Mouse (Mus musculus) embryonic facial prominence, embryonic 15.5 days (tissue): ENCODE data around the gene Jph2. TPM values are rescaled to one million over a fixed set of nuclear protein-coding genes. Genes with fewer than 3 reads are reported as not detected.
A peak's percentile ranks its signal among the peaks of the same experiment; 100 is the strongest.

Experiments
- ATAC-seq: fragments of 200-750 bp; cut with Nextera tagmentation; 2 replicates; pipeline ENCODE4 v1.8.0; 2017; ENCODE audit warnings: low read depth, moderate TSS enrichment; ENCODE audit not compliant: insufficient number of reproducible peaks, low FRiP score, low TSS enrichment
- H3K27ac ChIP-seq: fragments of 300-500 bp; sonication (generic); replicated peaks from 2 replicates; pipeline ENCODE4 v1.5.1; 2015; ENCODE audit warnings: mild to moderate bottlenecking, inconsistent platforms
- H3K27me3 ChIP-seq: fragments of 300-500 bp; sonication (generic); 2 replicates; pipeline ENCODE4 v1.6.1; 2015; ENCODE audit warnings: inconsistent platforms
- H3K36me3 ChIP-seq: fragments of 300-500 bp; sonication (generic); 2 replicates; pipeline ENCODE4 v1.6.1; 2015; ENCODE audit warnings: mild to moderate bottlenecking, inconsistent platforms
- H3K4me1 ChIP-seq: fragments of 300-500 bp; sonication (generic); 2 replicates; pipeline ENCODE4 v1.6.1; 2015; ENCODE audit warnings: inconsistent platforms
- H3K4me2 ChIP-seq: fragments of 300-500 bp; sonication (generic); replicated peaks from 2 replicates; pipeline ENCODE4 v1.6.1; 2015; ENCODE audit warnings: mild to moderate bottlenecking, inconsistent platforms
- H3K4me3 ChIP-seq: fragments of 300-500 bp; sonication (generic); replicated peaks from 2 replicates; pipeline ENCODE4 v1.5.1; 2015; ENCODE audit warnings: mild to moderate bottlenecking, inconsistent platforms
- H3K9ac ChIP-seq: fragments of 300-500 bp; sonication (generic); 2 replicates; pipeline ENCODE4 v1.6.1; 2015; ENCODE audit warnings: inconsistent platforms
- H3K9me3 ChIP-seq: fragments of 300-500 bp; sonication (generic); replicated peaks from 2 replicates; pipeline ENCODE4 v1.6.1; 2016; ENCODE audit warnings: inconsistent platforms
- WGBS: fragments of 180-500 bp; shearing (Covaris S2); methylation state at CpG from one replicate; pipeline ENCODE4 v1.1.7; 2015; 5-methylcytosine and 5-hydroxymethylcytosine counted together
- polyA plus RNA-seq: library from polyadenylated mRNA; unstranded; fragments of >200 nt; fragmentation: Nextera tagmentation; extraction: Ambion mirVana; gene quantifications from 2 replicates; pipeline ENCODE4 v1.2.1, GENCODE M21; 2015

The Jph2 gene
- polyA plus RNA-seq, 1 experiment from 2014 or later, result 3.7 TPM

DNA sequence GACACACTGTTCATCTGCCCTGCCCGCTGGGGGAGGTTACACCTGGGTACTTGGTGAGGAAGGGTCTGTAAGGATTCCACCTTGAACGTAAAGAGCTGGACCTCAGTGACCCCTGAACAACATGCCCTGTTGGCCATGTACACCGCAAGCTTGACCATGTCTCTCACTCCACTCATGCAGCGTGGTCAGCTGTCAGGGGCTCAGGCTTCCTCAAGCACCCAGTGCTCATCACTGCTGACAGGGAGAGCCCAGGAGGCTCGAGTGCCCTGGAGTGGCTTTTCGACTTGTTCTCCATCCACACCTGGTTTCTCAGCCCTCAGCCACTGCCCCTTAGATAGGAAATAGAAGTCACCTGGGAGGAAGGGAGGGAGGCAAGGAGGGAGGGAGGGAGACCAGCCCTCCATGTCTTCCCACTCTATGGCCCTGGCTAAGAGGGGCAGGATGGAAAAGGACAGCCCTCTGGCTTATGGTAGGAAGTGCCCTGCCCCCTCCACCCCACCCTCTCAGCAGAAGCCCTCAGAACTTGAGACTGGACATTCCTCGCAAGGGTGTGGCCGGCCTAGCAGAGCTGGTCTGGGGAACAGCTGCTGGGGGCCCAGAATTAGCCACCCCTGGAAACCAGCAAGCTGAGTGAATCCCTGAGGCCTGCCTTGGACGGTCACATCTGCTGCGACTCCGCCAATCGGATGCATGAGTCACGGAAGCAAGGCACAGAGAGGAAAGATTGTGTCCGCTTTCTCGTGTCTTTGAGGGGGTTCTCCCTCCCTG, 11.2 kb downstream of the Jph2 start:
- ATAC-seq, result peak; percentile 80
- no peak overlapping the region for H3K4me3 ChIP-seq
- H3K27me3 ChIP-seq, result no peaks in the 10 kb centered on the region
- H3K36me3 ChIP-seq, result no peaks in the 10 kb centered on the region
- H3K9me3 ChIP-seq, result no peaks in the 10 kb centered on the region
- WGBS, result 53% methylated on average over 15 of the region's 15 CpGs
- H3K4me1 ChIP-seq, result 0 out of 2 replicates have a peak, but pooled peaks cover 5% of the 10 kb centered on the region
- H3K9ac ChIP-seq, result no peak overlapping the region
- peak overlapping the region; percentile 48; the same call in 1 of the 2 replicates for H3K27ac ChIP-seq
- no peak overlapping the region for H3K4me2 ChIP-seq

DNA sequence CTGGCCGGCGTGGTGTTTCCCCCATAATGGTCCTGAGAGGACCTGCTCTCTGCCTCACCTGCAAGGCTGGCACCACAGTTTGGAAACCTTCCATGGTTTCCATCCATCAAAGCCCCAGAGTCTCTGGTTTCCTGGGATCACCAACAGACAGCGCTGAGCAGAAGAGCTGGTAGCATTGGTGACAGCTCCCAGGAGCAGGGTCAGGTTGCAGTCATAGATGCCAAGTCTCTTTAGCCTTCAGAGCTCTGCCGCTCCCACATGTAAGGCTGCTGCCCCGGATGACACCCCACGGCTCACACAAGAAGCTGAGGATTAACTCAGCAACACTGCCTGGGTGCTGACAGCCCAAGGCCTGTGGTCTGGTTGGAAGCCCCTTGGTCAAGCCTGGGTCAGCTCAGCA, 12.7 kb downstream of the Jph2 start:
- Histone ChIP-seq H3K36me3 (no peaks in the 10 kb centered on the region), H3K4me3 (no peak overlapping the region), H3K27ac (no peak overlapping the region), H3K4me2 (no peak overlapping the region), H3K27me3 (no peaks in the 10 kb centered on the region), H3K9me3 (no peaks in the 10 kb centered on the region), H3K9ac (no peak overlapping the region), H3K4me1 (0 out of 2 replicates have a peak, but pooled peaks cover 5% of the 10 kb centered on the region)
- WGBS, result 76% methylated on average over 6 of the region's 6 CpGs
- ATAC-seq, result no peak

DNA sequence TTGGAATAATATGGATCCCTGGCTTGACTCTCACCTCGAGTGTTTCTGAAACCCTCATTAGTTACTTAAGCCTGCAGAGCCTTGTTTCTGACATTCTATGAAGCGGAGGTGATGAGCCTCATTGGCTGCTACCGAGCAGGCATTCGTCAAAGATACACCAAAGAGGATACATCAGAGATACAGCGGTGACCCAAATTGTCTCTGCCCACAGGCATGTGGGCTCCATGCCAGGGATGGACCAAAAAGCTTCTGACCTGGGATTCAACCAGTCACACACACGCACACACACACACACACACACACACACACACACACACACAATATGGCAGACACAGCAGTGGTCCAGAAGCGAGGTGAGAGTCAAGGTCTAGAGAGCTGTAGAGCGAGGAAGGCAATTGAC, 16.5 kb downstream of the Jph2 start:
- Histone ChIP-seq H3K4me3 (no peak overlapping the region), H3K4me1 (no peaks in the 10 kb centered on the region), H3K36me3 (no peaks in the 10 kb centered on the region), H3K27ac (no peak overlapping the region), H3K27me3 (peaks cover 13% of the 10 kb centered on the region), H3K9ac (no peak overlapping the region), H3K4me2 (no peak overlapping the region), H3K9me3 (no peaks in the 10 kb centered on the region)
- ATAC-seq, result no peak
- WGBS, result 85% methylated on average over 8 of the region's 8 CpGs

DNA sequence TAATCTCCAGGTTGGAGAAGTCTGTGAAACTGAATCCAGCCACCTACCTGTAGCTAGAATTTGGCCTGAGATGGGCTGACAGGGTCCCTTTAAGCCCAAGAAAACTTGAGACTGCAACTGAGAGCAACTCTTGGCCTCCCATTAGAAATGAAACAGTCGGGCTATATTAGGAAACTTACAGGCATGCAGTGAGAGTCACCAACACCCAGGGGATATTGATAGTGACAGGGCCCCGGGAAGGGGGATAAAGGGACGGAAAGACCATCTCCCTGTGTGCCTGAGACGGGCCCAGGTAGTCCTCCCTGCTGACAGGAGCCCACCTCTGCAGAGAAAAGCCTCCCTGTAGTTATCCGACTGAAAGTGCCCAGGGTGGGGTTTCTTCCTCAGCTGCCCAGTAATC, 18.4 kb downstream of the Jph2 start:
- Histone ChIP-seq H3K36me3 (no peaks in the 10 kb centered on the region), H3K27me3 (peaks cover 31% of the 10 kb centered on the region), H3K9ac (no peak overlapping the region), H3K27ac (no peak overlapping the region), H3K4me1 (0 out of 2 replicates have a peak, but pooled peaks cover 6% of the 10 kb centered on the region), H3K4me3 (no peak overlapping the region), H3K9me3 (no peaks in the 10 kb centered on the region), H3K4me2 (no peak overlapping the region)
- no peak for ATAC-seq
- WGBS, result 74% methylated on average over 5 of the region's 5 CpGs

DNA sequence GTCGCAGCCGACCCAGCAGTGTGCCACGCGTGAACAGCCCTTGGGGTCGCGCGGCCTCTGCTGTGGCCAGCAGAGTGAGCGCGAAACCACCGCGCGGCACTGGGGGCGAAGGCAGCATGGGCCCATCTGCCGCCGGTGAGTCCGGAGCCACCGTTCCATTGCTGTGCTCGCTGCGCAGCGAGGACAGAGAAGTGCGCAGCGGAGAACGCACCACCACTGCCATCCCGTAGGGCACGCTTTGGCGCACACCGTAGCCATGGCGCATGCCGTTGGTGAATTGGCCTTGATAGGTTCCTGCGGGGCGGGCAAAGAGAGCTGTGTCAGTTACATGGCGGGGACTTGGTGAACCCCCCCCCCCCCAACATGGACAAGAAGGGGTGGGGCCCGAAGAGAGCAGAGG, 21.7 kb downstream of the Jph2 start:
- H3K4me1 ChIP-seq, result 0 out of 2 replicates have a peak, but pooled peaks cover 6% of the 10 kb centered on the region
- H3K27me3 ChIP-seq, result peaks cover 32% of the 10 kb centered on the region
- 41% methylated on average over 33 of the region's 33 CpGs for WGBS
- H3K4me3 ChIP-seq, result no peak overlapping the region
- no peaks in the 10 kb centered on the region for H3K36me3 ChIP-seq
- no peaks in the 10 kb centered on the region for H3K9me3 ChIP-seq
- no peak for ATAC-seq
- no peak overlapping the region for H3K9ac ChIP-seq
- H3K4me2 ChIP-seq, result no peak overlapping the region
- no peak overlapping the region for H3K27ac ChIP-seq

DNA sequence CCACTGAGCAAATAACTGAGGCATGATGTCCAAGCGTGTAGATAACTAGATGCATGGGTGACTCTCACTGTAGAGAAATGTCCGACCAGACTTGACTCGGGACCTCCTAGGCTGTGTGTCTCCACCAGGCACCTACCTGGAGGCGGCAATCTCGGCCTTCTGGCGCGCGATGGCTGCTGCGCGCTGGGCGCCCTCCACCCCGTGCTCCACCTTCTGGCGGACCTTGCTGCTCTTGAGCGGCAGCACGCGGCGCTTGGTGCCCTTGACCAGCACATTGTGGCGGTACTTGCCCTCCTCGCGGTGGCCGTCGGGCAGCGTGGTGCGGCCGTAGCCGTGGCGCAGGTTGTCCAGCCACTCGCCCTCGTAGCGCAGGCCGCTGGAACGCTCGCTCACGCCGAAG, 22.3 kb downstream of the Jph2 start:
- H3K4me1 ChIP-seq, result peaks cover 9% of the 10 kb centered on the region; the same call in 1 of the 2 replicates
- no peak overlapping the region for H3K27ac ChIP-seq
- no peak overlapping the region for H3K9ac ChIP-seq
- no peak overlapping the region for H3K4me3 ChIP-seq
- H3K27me3 ChIP-seq, result peaks cover 32% of the 10 kb centered on the region
- H3K36me3 ChIP-seq, result no peaks in the 10 kb centered on the region
- WGBS, result 36% methylated on average over 35 of the region's 35 CpGs
- H3K9me3 ChIP-seq, result no peaks in the 10 kb centered on the region
- H3K4me2 ChIP-seq, result no peak overlapping the region
- ATAC-seq, result no peak

DNA sequence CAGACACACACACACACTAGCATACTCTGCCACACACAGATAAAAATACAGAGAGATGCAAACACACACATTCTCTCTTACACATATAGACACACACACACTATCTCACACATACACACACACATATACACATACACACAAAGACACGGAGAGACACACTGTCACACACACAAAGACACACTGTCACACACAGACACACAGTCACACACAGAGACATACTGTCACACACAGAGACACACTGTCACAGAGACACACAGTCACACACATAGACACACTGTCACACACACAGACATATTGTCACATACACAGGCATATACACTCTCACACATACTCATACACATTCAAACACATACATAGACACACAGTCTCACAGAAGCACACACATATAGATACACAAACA, 25.2 kb downstream of the Jph2 start:
- WGBS, result 87% methylated on average over 1 of the region's 1 CpGs
- H3K36me3 ChIP-seq, result no peaks in the 10 kb centered on the region

DNA sequence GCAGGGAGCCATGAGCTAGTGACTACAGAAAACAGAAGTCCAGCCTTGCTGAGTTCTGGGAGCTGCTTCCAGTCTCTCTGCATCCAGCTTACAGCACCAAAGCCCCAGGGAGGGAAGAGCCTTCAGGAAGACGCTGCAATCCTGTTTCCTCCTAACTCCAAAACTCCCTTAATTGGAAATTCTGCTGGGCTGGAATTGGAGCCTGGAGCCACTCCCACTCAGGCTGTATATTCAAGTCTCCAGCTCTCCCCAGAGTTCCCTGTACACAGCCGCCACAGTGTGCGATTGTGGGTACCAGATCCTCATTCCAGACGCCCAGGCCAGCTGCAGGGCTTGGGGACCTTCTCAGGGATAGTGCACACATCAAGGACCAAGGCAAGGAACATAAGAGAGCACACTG, 27.6 kb downstream of the Jph2 start:
- no peak overlapping the region for H3K4me2 ChIP-seq
- no peak for ATAC-seq
- no peaks in the 10 kb centered on the region for H3K9me3 ChIP-seq
- H3K4me3 ChIP-seq, result no peak overlapping the region
- 32% methylated on average over 4 of the region's 4 CpGs for WGBS
- H3K9ac ChIP-seq, result no peak overlapping the region
- H3K36me3 ChIP-seq, result no peaks in the 10 kb centered on the region
- H3K4me1 ChIP-seq, result peaks cover 9% of the 10 kb centered on the region; the same call in 1 of the 2 replicates
- H3K27me3 ChIP-seq, result peaks cover 9% of the 10 kb centered on the region
- H3K27ac ChIP-seq, result no peak overlapping the region; the same call in 1 of the 2 replicates

More for the DNA sequence above, 25.2 kb downstream of the Jph2 start:
- H3K27me3 ChIP-seq, result peaks cover 32% of the 10 kb centered on the region
- ATAC-seq, result no peak
- no peak overlapping the region for H3K27ac ChIP-seq
- no peak overlapping the region for H3K4me3 ChIP-seq
- no peak overlapping the region for H3K4me2 ChIP-seq
- no peaks in the 10 kb centered on the region for H3K9me3 ChIP-seq
- no peak overlapping the region for H3K9ac ChIP-seq
- peaks cover 15% of the 10 kb centered on the region; the same call in 1 of the 2 replicates for H3K4me1 ChIP-seq

DNA sequence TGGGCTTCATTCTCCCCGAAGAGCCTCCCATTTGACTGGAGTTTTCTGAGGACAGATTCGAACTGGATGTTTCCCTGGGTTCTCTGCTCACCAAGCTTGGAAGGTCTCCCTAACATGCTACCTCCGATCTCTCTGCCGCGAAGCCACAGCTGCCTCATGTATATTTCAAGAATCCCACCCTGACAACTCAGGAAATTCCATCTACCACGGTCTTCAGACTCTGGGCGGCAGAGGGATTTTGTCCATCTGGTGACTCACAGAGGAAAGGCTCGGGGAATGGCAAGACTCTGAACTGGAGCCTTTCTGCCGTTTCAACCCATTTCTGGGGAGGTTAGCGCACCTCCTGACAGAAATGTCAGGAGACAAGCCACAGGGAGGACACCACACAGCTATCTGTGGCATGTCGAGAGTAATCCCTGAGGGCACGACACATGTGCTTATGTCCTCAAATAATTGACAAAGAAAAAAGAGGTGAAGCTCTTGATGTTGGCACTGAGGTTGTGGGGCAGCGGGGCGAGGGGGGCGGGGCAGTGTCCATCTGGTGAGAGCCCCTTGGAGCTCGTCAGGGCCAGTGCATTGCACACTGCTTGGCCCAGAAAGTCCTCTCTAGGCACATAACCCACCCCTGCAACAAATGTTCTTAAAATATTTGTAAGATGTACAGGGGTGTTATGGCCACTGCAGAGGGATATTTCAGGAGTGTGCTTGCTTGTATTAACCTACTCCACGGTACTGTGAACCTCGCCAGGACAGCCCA, 32.8 kb downstream of the Jph2 start:
- H3K4me3 ChIP-seq, result no peak overlapping the region
- H3K4me1 ChIP-seq, result 0 out of 2 replicates have a peak, but pooled peaks cover under 1% of the 10 kb centered on the region
- H3K27ac ChIP-seq, result no peak overlapping the region; the same call in 1 of the 2 replicates
- no peak for ATAC-seq
- H3K9ac ChIP-seq, result no peak overlapping the region
- no peaks in the 10 kb centered on the region for H3K27me3 ChIP-seq
- WGBS, result 51% methylated on average over 18 of the region's 18 CpGs
- H3K4me2 ChIP-seq, result no peak overlapping the region
- H3K9me3 ChIP-seq, result no peaks in the 10 kb centered on the region
- no peaks in the 10 kb centered on the region for H3K36me3 ChIP-seq

DNA sequence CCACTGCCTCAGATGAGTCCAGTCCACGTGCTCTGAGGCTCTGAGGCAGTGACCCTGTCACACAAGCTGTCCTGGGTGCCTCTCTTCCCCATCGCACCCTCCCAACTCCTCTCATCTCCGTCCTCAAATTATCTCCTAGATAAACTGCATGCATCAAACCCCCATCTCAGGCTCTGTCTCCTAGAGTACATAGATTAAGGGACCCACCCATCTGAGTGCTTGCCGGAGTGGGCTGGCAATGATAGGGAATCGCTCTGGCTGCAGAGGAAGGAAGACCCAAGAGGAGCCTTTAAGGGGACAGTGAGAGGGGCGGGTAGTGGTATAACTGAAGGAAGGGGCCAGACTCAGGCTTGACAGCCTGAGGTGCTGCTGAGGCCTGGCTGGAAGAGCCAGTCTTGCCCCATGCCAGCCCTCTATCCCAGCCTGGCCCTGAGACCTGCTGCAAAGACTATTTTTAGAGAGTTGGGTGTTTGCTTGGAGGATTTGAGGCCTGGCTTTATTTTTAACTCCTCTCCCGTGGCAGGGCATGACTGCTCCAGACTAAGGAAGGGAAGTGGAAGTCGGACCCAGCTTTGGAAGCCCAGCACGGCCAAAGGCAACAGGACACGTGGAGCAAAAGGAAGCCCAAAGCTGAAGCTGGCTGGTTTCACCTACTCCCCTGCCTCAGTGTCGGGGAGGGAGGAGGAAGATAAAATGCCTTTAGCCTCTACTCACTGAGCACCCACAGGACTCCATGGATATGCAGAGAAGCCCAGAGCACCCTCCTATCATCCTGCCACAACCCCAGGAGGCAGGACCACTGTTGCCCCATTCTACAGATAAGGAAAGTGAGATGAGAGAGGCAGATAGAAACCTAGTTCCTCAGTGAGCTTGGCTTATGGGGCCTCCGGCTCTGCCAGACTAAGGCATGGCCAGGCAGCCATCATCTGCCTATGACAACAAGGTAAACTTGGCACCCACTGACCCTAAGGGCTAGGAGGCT, 34.6 kb downstream of the Jph2 start:
- 74% methylated on average over 12 of the region's 12 CpGs for WGBS
- Histone ChIP-seq H3K4me3 (no peak overlapping the region), H3K4me1 (no peaks in the 10 kb centered on the region), H3K27ac (0 out of 2 replicates have a peak overlapping the region, but pooled peaks have one; percentile 1), H3K27me3 (no peaks in the 10 kb centered on the region), H3K4me2 (no peak overlapping the region), H3K9ac (no peak overlapping the region), H3K9me3 (no peaks in the 10 kb centered on the region), H3K36me3 (no peaks in the 10 kb centered on the region)
- ATAC-seq, result no peak
